Mouse (Mus musculus) cerebellum, adult 18-20 months (tissue): ENCODE data around the gene Fsip1.
"Not testable (repeated sequence)": the region's sequence is repeated elsewhere in the genome, so short reads cannot be mapped to it uniquely, and the experiment has no call there.

Source experiments
- DNase-seq, 2 experiments: peaks; one replicate each; pipeline ENCODE4 v3.0.0; 2021

Fsip1 gene

GRCm38 (mm10) chr2:118256621-118257053, at the start of gene Fsip1:
TSS of gene Fsip1 (minus strand) at chr2:118256966.
- DNase-seq, result peak; percentile 16

GRCm38 (mm10) chr2:118306522-118306895, 49.7 kb upstream of the Fsip1 start:
- no peak for DNase-seq

GRCm38 (mm10) chr2:118305827-118306521, 49.2 kb upstream of the Fsip1 start:
- DNase-seq, result no peak

- no peak for DNase-seq
Measured at GRCm38 (mm10) chr2:118303456-118303855, 46.7 kb upstream of the Fsip1 start.

- DNase-seq, result no peak
Measured at GRCm38 (mm10) chr2:118301656-118302055, 44.9 kb upstream of the Fsip1 start.

GRCm38 (mm10) chr2:118301041-118301545, 44.3 kb upstream of the Fsip1 start:
- no peak for DNase-seq

GRCm38 (mm10) chr2:118299981-118300380, 43.2 kb upstream of the Fsip1 start:
- DNase-seq, result no peak

GRCm38 (mm10) chr2:118298601-118299000, 41.8 kb upstream of the Fsip1 start:
- DNase-seq, result no peak

GRCm38 (mm10) chr2:118297966-118298365, 41.2 kb upstream of the Fsip1 start:
- no peak for DNase-seq

GRCm38 (mm10) chr2:118295505-118295904, 38.7 kb upstream of the Fsip1 start:
- DNase-seq, result no peak

GRCm38 (mm10) chr2:118293583-118293982, 36.8 kb upstream of the Fsip1 start:
- DNase-seq, result no peak

GRCm38 (mm10) chr2:118289066-118289460, 32.3 kb upstream of the Fsip1 start:
- not testable (repeated sequence) for DNase-seq

- DNase-seq, result no peak
Measured at GRCm38 (mm10) chr2:118288326-118289065, 31.7 kb upstream of the Fsip1 start.

- DNase-seq, result no peak
Measured at GRCm38 (mm10) chr2:118287678-118288077, 30.9 kb upstream of the Fsip1 start.

- no peak for DNase-seq
Measured at GRCm38 (mm10) chr2:118282467-118282866, 25.7 kb upstream of the Fsip1 start.

- DNase-seq, result peak; percentile 35 to 49
Measured at GRCm38 (mm10) chr2:118278249-118278648, 21.5 kb upstream of the Fsip1 start.

GRCm38 (mm10) chr2:118271606-118272005, 14.8 kb upstream of the Fsip1 start:
- no peak for DNase-seq

- DNase-seq, result no peak
Measured at GRCm38 (mm10) chr2:118270213-118270612, 13.4 kb upstream of the Fsip1 start.

- no peak for DNase-seq
Measured at GRCm38 (mm10) chr2:118263914-118264201, 7.1 kb upstream of the Fsip1 start.

- peak; percentile 64 to 68 for DNase-seq
Measured at GRCm38 (mm10) chr2:118263151-118263913, 6.6 kb upstream of the Fsip1 start.

- DNase-seq, result no peak
Measured at GRCm38 (mm10) chr2:118262673-118263072, 5.9 kb upstream of the Fsip1 start.

GRCm38 (mm10) chr2:118259746-118260145, 3.0 kb upstream of the Fsip1 start:
- no peak for DNase-seq

- no peak for DNase-seq
Measured at GRCm38 (mm10) chr2:118257094-118257493, 328 bp upstream of the Fsip1 start.

GRCm38 (mm10) chr2:118254516-118254915, 2.2 kb downstream of the Fsip1 start:
- no peak for DNase-seq
